Mouse (Mus musculus) E14TG2a.4 (cell line): ENCODE measurements around the gene Sptan1.

Experiments used
- CTCF ChIP-seq: conservative IDR thresholded peaks from 2 replicates; pipeline ENCODE4 v1.5.1; 2014; ENCODE audit warnings: low read length
- NANOG ChIP-seq: IDR thresholded peaks from 2 replicates; pipeline ENCODE4 v1.6.1; 2014; ENCODE audit warnings: borderline replicate concordance, low read length, mixed read lengths

GRCm38 (mm10) chr2:30048699-30049388, 83.5 kb downstream of the Sptan1 start, which contains the start of gene Wdr34:
- TF ChIP-seq CTCF (no peak), NANOG (no peak)
